10 mouse cellular contexts compared by ENCODE assay signal in the genomic region with DNA sequence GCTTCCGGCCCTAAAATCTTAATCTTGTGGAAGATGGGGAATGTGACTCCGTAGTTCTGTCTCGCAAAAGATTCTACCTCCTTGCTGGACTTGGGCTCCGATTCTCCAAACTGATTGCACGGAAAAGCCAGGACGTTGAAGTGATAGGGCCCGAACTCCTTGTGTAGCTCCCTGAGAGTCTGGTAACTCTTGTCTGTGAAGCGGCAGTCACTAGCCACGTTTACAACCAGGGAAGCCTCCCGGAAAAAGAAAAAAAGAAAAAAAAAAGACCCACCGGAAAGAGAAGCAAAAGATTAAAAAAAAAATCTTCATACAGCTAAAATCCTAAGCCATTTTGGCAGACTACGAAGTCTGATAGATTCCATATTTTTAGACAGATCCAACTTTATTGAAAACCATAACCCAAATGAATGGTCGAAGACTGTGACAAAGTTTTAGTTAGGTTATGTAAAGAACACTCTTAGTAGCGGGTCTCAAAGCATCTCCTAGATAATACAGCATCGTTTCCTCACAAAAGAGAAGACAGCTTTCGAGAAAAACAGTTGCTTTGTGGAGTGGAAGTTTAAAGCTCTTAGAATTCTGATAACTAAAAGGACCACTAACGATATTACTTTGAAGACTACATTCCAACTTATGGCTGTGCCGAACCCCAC. TPM values are rescaled to one million over a fixed set of nuclear protein-coding genes. Genes with fewer than 3 reads are reported as not detected.
A peak's percentile ranks its signal among the peaks of the same experiment; 100 is the strongest.
DNase-seq lines count a peak whose midpoint lies in the region; ATAC-seq lines count a peak whose summit lies in the region.
"Had no signal": no experiment of that assay in that cellular context is flagged by ENCODE, and none has a peak within 500 bp of the region (broad histone marks: within the 10 kb centered on the region; RNA-seq: fewer than 3 reads in every experiment).

No protein-coding gene starts in this region.

- H3K9me3 ChIP-seq in kidney, embryonic 14.5 days (ENCODE audit: control insufficient read depth, low read length), result no peaks in the 10 kb centered on the region
- H3K9me3 ChIP-seq in hindbrain, embryonic 13.5 days, result no peaks in the 10 kb centered on the region
- no peaks in the 10 kb centered on the region for H3K9me3 ChIP-seq in midbrain, embryonic 14.5 days (ENCODE audit: control insufficient read depth, low read length)

- 8% methylated on average over 18 of the region's 18 CpGs for WGBS in kidney, embryonic 14.5 days
- 31% methylated on average over 18 of the region's 18 CpGs for WGBS in hindbrain, embryonic 13.5 days
- 16% methylated on average over 18 of the region's 18 CpGs for WGBS in midbrain, embryonic 14.5 days

- no peaks in the 10 kb centered on the region for H3K27me3 ChIP-seq in kidney, embryonic 14.5 days (ENCODE audit: control insufficient read depth, insufficient read depth, low read length)
- H3K27me3 ChIP-seq in hindbrain, embryonic 13.5 days, result 0 out of 2 replicates have a peak, but pooled peaks cover 9% of the 10 kb centered on the region
- no peaks in the 10 kb centered on the region for H3K27me3 ChIP-seq in midbrain, embryonic 14.5 days (ENCODE audit: control insufficient read depth, insufficient read depth, low read length)

- ATAC-seq in kidney, embryonic 14.5 days (ENCODE audit: low FRiP score, low TSS enrichment), result no peak
- no peak for ATAC-seq in hindbrain, embryonic 13.5 days (ENCODE audit: low FRiP score)
- no peak for ATAC-seq in midbrain, embryonic 14.5 days (ENCODE audit: low FRiP score, low TSS enrichment)

- peak overlapping the region; percentile 76 for H3K27ac ChIP-seq in kidney, embryonic 14.5 days (ENCODE audit: low read depth, low read length)
- no peak overlapping the region for H3K27ac ChIP-seq in hindbrain, embryonic 13.5 days
- no peak overlapping the region for H3K27ac ChIP-seq in midbrain, embryonic 14.5 days (replicated peaks; ENCODE audit: low read depth, low read length)

- H3K4me3 ChIP-seq in kidney, embryonic 14.5 days (ENCODE audit: low read length), result peak overlapping the region; percentile 74
- H3K4me3 ChIP-seq in hindbrain, embryonic 13.5 days, result peak overlapping the region; percentile 47
- H3K4me3 ChIP-seq in midbrain, embryonic 14.5 days (replicated peaks; ENCODE audit: low read depth, low read length), result peak overlapping the region; percentile 46
- H3K4me3 ChIP-seq: erythroblast, embryonic 14.5 days had no signal

- peaks cover 8% of the 10 kb centered on the region; the same call in 1 of the 2 replicates for H3K4me1 ChIP-seq in kidney, embryonic 14.5 days (ENCODE audit: control insufficient read depth, insufficient read depth, low read length)
- H3K4me1 ChIP-seq in hindbrain, embryonic 13.5 days (replicated peaks), result peaks cover 6% of the 10 kb centered on the region; the same call in 1 of the 2 replicates
- H3K4me1 ChIP-seq in midbrain, embryonic 14.5 days (ENCODE audit: control insufficient read depth, insufficient read depth, low read length), result peaks cover 2% of the 10 kb centered on the region; the same call in 1 of the 2 replicates

- peaks cover 6% of the 10 kb centered on the region; the same call in 1 of the 2 replicates for H3K36me3 ChIP-seq in kidney, embryonic 14.5 days (ENCODE audit: control insufficient read depth, insufficient read depth, low read length)
- no peaks in the 10 kb centered on the region; the same call in 1 of the 2 replicates for H3K36me3 ChIP-seq in hindbrain, embryonic 13.5 days
- no peaks in the 10 kb centered on the region for H3K36me3 ChIP-seq in midbrain, embryonic 14.5 days (ENCODE audit: control insufficient read depth, insufficient read depth, low read length)

- peak overlapping the region; percentile 54 for H3K4me2 ChIP-seq in kidney, embryonic 14.5 days (replicated peaks; ENCODE audit: low read depth, low read length)
- peak overlapping the region; percentile 67 for H3K4me2 ChIP-seq in hindbrain, embryonic 13.5 days
- H3K4me2 ChIP-seq in midbrain, embryonic 14.5 days (ENCODE audit: low read length), result peak overlapping the region; percentile 74

- peak overlapping the region; percentile 66 for H3K9ac ChIP-seq in kidney, embryonic 14.5 days (ENCODE audit: low read depth, low read length)
- peak overlapping the region; percentile 65 for H3K9ac ChIP-seq in hindbrain, embryonic 13.5 days
- H3K9ac ChIP-seq in midbrain, embryonic 14.5 days (replicated peaks; ENCODE audit: low read length), result peak overlapping the region; percentile 35; the same call in 1 of the 2 replicates

- no peak for DNase-seq in kidney, adult 9 months
- peak; percentile 53 for DNase-seq in embryo, embryonic 10.5 days (ENCODE audit: low spot score)
- DNase-seq in midbrain, embryonic 14.5 days, result peak; percentile 15
- DNase-seq in retina, embryonic 14.5 days (ENCODE audit: low spot score), result no peak
- DNase-seq in retina, postnatal 1 day, result no peak
- DNase-seq in adrenal gland, postnatal 25 days, result no peak

RNA-seq across cellular contexts. Expression of a gene that starts 0.6 kb away (rescaled TPM):
- 142 and 204 TPM in 2 replicates for polyA plus RNA-seq in kidney, embryonic 14.5 days (2014; fragmentation: Nextera tagmentation; extraction: Ambion mirVana)
- polyA plus RNA-seq in hindbrain, embryonic 13.5 days (2015; fragmentation: Nextera tagmentation; extraction: Ambion mirVana), result 78.5 and 78.6 TPM in 2 replicates
- polyA plus RNA-seq in midbrain, embryonic 14.5 days (2014; fragmentation: Nextera tagmentation; extraction: Ambion mirVana), result 35.3 and 53.0 TPM in 2 replicates
- 86.0 and 96.8 TPM in 2 replicates for total RNA-seq in adrenal gland, postnatal 25 days (2021)
- total RNA-seq: neutrophil, adult 5-6 weeks had no signal
- polyA plus RNA-seq: erythroblast, embryonic 14.5 days had no signal

RNA-seq across cellular contexts. Expression of a gene that starts 10.7 kb away (rescaled TPM):
- polyA plus RNA-seq in kidney, embryonic 14.5 days (2014; fragmentation: Nextera tagmentation; extraction: Ambion mirVana), result not detected in 2 replicates
- polyA plus RNA-seq in hindbrain, embryonic 13.5 days (2015; fragmentation: Nextera tagmentation; extraction: Ambion mirVana), result 0.35 and 0.86 TPM in 2 replicates
- 0.13 and 0.75 TPM in 2 replicates for polyA plus RNA-seq in midbrain, embryonic 14.5 days (2014; fragmentation: Nextera tagmentation; extraction: Ambion mirVana)
- total RNA-seq in adrenal gland, postnatal 25 days (2021), result not detected in 2 replicates
- total RNA-seq: neutrophil, adult 5-6 weeks had no signal
- polyA plus RNA-seq: erythroblast, embryonic 14.5 days had no signal

RNA-seq across cellular contexts. Expression of a gene that starts 51.9 kb away (rescaled TPM):
- polyA plus RNA-seq in kidney, embryonic 14.5 days (2014; fragmentation: Nextera tagmentation; extraction: Ambion mirVana), result not detected in 2 replicates
- 0.60 and 1.6 TPM in 2 replicates for polyA plus RNA-seq in hindbrain, embryonic 13.5 days (2015; fragmentation: Nextera tagmentation; extraction: Ambion mirVana)
- polyA plus RNA-seq in midbrain, embryonic 14.5 days (2014; fragmentation: Nextera tagmentation; extraction: Ambion mirVana), result 0.22 and 0.27 TPM in 2 replicates
- total RNA-seq in adrenal gland, postnatal 25 days (2021), result not detected in 2 replicates
- total RNA-seq: neutrophil, adult 5-6 weeks had no signal
- polyA plus RNA-seq: erythroblast, embryonic 14.5 days had no signal

RNA-seq across cellular contexts. Expression of a gene that starts 55.2 kb away (rescaled TPM):
- not detected in 2 replicates for polyA plus RNA-seq in kidney, embryonic 14.5 days (2014; fragmentation: Nextera tagmentation; extraction: Ambion mirVana)
- not detected in 2 replicates for polyA plus RNA-seq in hindbrain, embryonic 13.5 days (2015; fragmentation: Nextera tagmentation; extraction: Ambion mirVana)
- not detected in 2 replicates for polyA plus RNA-seq in midbrain, embryonic 14.5 days (2014; fragmentation: Nextera tagmentation; extraction: Ambion mirVana)
- total RNA-seq in adrenal gland, postnatal 25 days (2021), result not detected in 2 replicates
- polyA plus RNA-seq: erythroblast, embryonic 14.5 days had no signal

RNA-seq across cellular contexts. Expression of a gene that starts 58.0 kb away (rescaled TPM):
- 0.17 and 0.55 TPM in 2 replicates for polyA plus RNA-seq in kidney, embryonic 14.5 days (2014; fragmentation: Nextera tagmentation; extraction: Ambion mirVana)
- polyA plus RNA-seq in hindbrain, embryonic 13.5 days (2015; fragmentation: Nextera tagmentation; extraction: Ambion mirVana), result 0.91 and 3.0 TPM in 2 replicates
- 0.57 and 0.58 TPM in 2 replicates for polyA plus RNA-seq in midbrain, embryonic 14.5 days (2014; fragmentation: Nextera tagmentation; extraction: Ambion mirVana)
- 0.33 and 0.67 TPM in 2 replicates for total RNA-seq in adrenal gland, postnatal 25 days (2021)
- polyA plus RNA-seq: erythroblast, embryonic 14.5 days had no signal

Comparison
In these comparisons a context has a peak if more than half of its experiments do, and no peak if none do; other contexts are left out.
1. DNase-seq: peak in embryo, embryonic 10.5 days (single experiment) and midbrain, embryonic 14.5 days (single experiment); none in kidney, adult 9 months (single experiment), retina, embryonic 14.5 days (single experiment), retina, postnatal 1 day (single experiment) and adrenal gland, postnatal 25 days (single experiment).
2. Peak in every context shown above with its lines, with median percentiles within 50 percentile points of each other: H3K4me2 ChIP-seq, H3K4me3 ChIP-seq and H3K9ac ChIP-seq.